In genomic region chr5:147355788-147356187, GRCm38 (mm10) we compare ENCODE assay signal across 23 mouse cellular contexts. TPM values are rescaled to one million over a fixed set of nuclear protein-coding genes. Genes with fewer than 3 reads are reported as not detected.
"Had no signal": no experiment of that assay in that cellular context is flagged by ENCODE, and none has a peak within 500 bp of the region (broad histone marks: within the 10 kb centered on the region; RNA-seq: fewer than 3 reads in every experiment).

No protein-coding gene starts in this region.

- H3K4me3 ChIP-seq: neural tube, embryonic 13.5 days; neural tube, embryonic 15.5 days; stomach, embryonic 15.5 days had no signal

- H3K27ac ChIP-seq: neural tube, embryonic 13.5 days; neural tube, embryonic 15.5 days; stomach, embryonic 15.5 days; stomach, postnatal 0 days had no signal

- DNase-seq: retina, postnatal 1 day; right cerebral cortex, adult 18-20 months; right cerebral cortex, postnatal 14 days; right cerebral cortex, postnatal 25 days; right cerebral cortex, postnatal 4 days; spleen, adult 18-20 months; thymus, adult 18-20 months; thymus, adult 2 months; thymus, postnatal 14 days; thymus, postnatal 36 days; thymus, postnatal 4 days had no signal

- H3K27me3 ChIP-seq: neural tube, embryonic 13.5 days; neural tube, embryonic 15.5 days; stomach, embryonic 15.5 days had no signal

RNA-seq across cellular contexts. Expression of gene Urad, which starts 33.5 kb away (rescaled TPM):
- total RNA-seq: neutrophil, adult 5-6 weeks had no signal
- polyA plus RNA-seq: neural tube, embryonic 13.5 days; neural tube, embryonic 14.5 days; neural tube, embryonic 15.5 days; spleen, adult 2 months; stomach, embryonic 14.5 days; stomach, embryonic 16.5 days; stomach, postnatal 0 days; testis, adult 2 months; thymus, postnatal 0 days; urinary bladder, adult 2 months had no signal

RNA-seq across cellular contexts. Expression of gene Cdx2, which starts 48.7 kb away (rescaled TPM):
- total RNA-seq: neutrophil, adult 5-6 weeks had no signal
- polyA plus RNA-seq: neural tube, embryonic 13.5 days; neural tube, embryonic 14.5 days; neural tube, embryonic 15.5 days; spleen, adult 2 months; testis, adult 2 months; urinary bladder, adult 2 months had no signal
